Mouse (Mus musculus) megakaryocyte progenitor cell, adult 5-6 weeks (primary cell): ENCODE measurements around the gene Ate1. TPM values are rescaled to one million over a fixed set of nuclear protein-coding genes. Genes with fewer than 3 reads are reported as not detected.
A peak's percentile ranks its signal among the peaks of the same experiment; 100 is the strongest.
"Not testable (repeated sequence)": the region's sequence is repeated elsewhere in the genome, so short reads cannot be mapped to it uniquely, and the experiment has no call there.

ENCODE experiments used
- ATAC-seq: replicated peaks from 2 replicates; pipeline ENCODE4 v1.8.0; 2016; ENCODE audit warnings: mild to moderate bottlenecking, moderate TSS enrichment, inconsistent platforms; ENCODE audit not compliant: poor library complexity
- total RNA-seq, 2 experiments: library from RNA; stranded (forward) in 1 of 2; stranded (reverse) in 1 of 2; fragments of 157-497, 149-512 nt in 1 of 2; fragments of 200-1000 nt in 1 of 2; gene quantifications; 2 replicates each; pipeline versions ENCODE4 v1.2.3 to v1.2.4; 2015 to 2017

Ate1 gene
- total RNA-seq, 2 experiments from 2014 or later = 24.4 to 44.8 TPM

GRCm38 (mm10) chr7:130527306-130527705 lies 7.1 kb upstream of the Ate1 start:
- no peak for ATAC-seq

GRCm38 (mm10) chr7:130523451-130523850 lies 3.3 kb upstream of the Ate1 start:
- ATAC-seq = no peak

GRCm38 (mm10) chr7:130520812-130521422 lies 748 bp upstream of the Ate1 start:
- ATAC-seq = peak; percentile 49

DNA sequence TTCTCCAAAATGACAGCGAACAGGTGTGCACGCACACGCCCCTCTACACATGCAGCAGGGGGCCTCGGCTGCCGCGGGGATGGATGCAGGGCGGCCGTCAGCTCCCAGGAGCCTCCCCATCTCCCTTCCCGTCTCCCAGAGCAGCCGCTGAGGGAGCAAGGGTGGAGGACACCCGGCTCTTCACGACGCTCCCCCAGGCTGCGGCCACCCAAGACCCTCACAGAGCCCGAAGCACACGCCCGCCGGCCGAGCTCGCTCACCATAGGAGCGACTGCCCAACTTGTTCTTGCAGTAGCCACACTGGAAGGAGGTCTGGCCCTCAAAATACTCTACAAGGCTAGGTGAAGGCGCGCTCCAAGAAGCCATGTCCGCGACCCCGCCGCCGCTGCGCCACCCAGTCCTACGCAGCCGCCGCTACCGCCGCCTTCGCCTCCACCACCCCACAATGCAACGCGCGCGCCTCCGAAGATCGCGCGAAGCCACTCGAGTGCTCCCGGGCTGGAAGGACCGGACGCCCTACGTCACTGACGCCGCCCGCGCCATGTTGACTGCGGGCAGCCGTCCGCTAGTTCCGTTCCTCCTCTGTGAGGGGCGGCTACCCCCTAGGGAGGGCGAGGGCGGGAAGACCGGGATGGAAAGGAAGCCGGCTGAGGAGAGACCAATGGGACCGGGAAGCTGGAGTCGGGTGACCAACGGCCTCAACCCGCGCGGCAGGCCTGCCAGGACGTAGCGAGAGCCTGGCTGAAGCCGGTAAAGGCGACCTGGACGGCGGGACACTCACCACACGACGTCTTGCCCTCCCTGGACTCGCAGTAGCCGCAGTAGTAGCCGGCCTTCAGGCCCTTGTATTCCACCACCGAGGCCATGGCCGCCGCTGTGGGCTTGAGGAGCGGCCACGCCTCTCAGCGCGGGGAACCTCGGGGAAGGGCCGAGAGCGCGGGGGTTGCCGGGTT lies 797 bp downstream of the Ate1 start:
- peak; percentile 90 for ATAC-seq

- ATAC-seq = no peak
These were observed 1.7 kb downstream of the Ate1 start for GRCm38 (mm10) chr7:130518213-130519095.

DNA sequence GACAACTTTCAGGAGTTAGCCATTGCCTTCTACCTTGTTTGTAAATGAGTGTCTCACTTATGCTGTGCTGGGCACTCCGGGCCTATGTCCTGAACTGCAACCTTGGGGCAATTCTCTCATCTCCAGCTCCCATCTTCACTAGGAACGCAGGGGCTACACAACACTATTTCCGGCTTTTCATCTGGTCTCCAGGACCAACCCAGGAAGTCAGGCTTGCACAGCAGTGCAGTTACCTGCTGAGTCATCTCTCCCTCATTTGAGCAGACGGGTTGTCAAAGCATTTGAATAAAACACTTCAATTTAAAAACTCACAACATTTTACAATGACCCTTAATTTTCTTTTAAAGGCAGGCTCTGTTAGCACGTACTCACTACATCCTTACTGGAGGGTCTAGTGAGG lies 9.9 kb downstream of the Ate1 start:
- ATAC-seq = peak; percentile 55

GRCm38 (mm10) chr7:130503006-130503405 lies 17.2 kb downstream of the Ate1 start:
- ATAC-seq = no peak

DNA sequence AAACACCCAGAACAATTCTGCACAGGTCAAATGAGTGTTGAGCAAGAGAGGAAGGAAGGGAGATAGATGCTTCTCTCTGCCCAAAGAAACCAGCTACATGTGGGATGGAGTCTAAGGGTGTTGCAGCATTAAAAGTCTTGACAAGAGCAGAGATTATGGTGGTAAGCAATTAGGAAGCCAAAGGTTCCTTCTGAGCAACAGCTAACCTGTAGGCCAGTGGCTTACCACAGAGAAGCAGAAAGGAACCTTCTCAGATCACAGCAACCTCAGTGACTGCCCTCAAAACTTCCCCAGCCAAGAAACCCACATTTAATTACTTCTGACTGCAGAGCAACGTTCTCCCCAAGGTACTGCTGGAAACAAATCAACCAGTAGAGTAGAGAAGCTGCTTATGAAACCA lies 18.7 kb downstream of the Ate1 start:
- peak; percentile 58 for ATAC-seq

- no peak for ATAC-seq
These were observed 26.8 kb downstream of the Ate1 start for GRCm38 (mm10) chr7:130493346-130493745.

DNA sequence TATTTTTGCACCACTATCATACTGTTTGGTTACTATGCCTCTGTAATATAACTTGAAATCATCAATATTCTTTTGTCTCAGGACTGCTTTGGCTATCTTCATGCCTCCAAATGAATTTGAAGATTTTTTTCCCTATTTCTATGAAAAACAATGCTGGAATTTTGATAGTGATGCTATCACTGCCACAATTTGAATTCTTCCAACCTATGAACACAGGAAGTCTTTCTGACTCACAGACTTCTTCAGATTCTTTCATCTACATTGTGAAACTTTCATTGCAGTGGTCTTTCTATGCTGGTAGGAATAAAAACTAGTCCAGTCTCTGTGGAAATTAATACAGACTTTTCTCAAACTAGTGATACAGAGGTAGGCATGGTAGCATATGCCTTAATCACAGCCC lies 28.1 kb downstream of the Ate1 start:
- no peak for ATAC-seq

GRCm38 (mm10) chr7:130479003-130479402 lies 41.2 kb downstream of the Ate1 start:
- not testable (repeated sequence) for ATAC-seq

GRCm38 (mm10) chr7:130475970-130476369 lies 44.2 kb downstream of the Ate1 start:
- ATAC-seq = peak; percentile 94

GRCm38 (mm10) chr7:130473881-130474280 lies 46.3 kb downstream of the Ate1 start:
- ATAC-seq = peak; percentile 85

DNA sequence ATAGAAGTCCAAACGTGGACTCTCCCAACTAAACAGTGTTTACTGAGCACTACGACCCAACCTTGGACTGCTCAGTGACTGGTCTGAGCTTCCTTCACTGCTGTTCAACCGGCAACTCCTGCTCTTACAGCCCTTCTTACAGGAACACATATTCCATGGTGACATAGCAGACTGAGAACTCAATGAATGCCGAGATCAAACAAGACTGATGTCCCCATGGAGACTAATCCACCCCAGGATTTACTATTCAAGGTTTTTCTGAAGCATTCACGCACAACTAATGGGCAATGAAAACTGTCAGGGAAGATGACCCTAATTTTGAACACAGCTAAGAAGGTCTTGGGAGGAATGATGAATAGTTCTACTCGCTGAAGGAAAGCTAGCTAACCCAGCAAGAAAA lies 47.5 kb downstream of the Ate1 start:
- ATAC-seq = no peak

DNA sequence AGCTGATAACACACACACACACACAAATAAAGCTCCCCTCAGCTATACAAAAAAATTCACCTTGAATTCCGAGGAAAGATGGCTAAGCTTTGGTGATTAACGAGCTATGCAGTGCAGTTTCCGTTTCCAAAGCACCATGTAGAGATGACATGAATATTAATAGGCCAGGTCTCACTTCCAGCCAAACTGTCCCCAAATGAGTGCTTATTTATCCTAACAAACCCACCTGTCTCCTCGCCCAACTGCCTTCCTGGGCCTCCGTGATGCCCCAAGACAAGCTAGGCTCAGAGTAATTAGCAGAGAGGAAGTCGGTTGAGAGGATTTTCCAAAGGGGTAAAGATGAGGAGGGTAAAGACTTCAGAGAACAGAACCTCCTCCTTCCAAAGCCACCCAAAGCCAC lies 49.1 kb downstream of the Ate1 start:
- no peak for ATAC-seq

DNA sequence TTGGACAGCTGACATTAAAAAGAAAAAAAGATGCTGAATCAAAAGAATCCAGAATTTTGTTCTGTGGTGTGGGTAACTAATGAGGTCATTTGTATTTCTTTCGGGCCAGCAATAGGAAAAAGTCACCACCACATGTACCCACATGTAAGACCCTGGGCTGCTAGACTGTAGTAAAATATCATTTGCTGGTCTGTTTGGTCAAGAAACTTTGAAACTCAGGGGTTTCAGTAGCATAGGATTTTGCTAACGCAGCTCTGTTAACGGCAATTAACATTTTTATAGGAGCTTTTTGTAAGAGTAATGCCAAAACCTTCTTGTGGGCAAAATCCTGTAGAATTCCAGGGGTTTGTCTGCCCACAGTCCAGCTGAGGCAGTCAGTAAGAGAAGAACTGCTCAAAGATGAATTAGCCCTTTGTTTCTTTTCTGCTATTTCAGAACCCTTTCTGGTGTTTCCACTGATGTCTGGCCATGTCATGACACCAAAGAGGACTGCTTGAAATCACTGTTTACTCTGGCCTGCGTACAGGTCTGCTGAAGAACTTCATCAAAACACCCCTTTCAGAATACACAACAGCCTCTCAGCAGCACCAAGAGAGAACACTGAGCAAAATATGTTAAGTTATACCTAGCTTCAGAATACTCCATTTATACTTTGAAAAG lies 64.5 kb downstream of the Ate1 start:
- no peak for ATAC-seq

GRCm38 (mm10) chr7:130454226-130454625 lies 65.9 kb downstream of the Ate1 start:
- ATAC-seq = no peak

DNA sequence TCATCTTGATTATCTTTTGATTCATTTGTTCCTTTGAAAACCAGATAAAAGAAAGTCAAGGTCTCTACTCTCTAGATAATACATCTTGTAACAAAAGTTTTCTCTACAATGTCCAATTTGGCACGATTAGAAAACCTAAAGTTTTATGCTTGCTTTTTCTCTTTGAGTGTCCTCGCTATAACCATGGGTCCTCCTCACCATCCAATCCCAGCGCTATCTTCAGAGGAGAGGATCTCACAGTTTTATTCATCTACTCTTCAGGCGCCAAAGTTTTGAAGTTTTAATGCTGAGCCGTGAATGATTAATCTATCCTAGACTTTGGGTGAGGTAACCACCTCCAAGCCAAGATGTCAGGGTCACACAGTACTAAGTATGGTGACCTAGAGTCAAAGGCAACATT lies 84.4 kb downstream of the Ate1 start:
- no peak for ATAC-seq

GRCm38 (mm10) chr7:130432141-130432540 lies 88.0 kb downstream of the Ate1 start:
- no peak for ATAC-seq

GRCm38 (mm10) chr7:130426586-130426985 lies 93.6 kb downstream of the Ate1 start:
- ATAC-seq = no peak

DNA sequence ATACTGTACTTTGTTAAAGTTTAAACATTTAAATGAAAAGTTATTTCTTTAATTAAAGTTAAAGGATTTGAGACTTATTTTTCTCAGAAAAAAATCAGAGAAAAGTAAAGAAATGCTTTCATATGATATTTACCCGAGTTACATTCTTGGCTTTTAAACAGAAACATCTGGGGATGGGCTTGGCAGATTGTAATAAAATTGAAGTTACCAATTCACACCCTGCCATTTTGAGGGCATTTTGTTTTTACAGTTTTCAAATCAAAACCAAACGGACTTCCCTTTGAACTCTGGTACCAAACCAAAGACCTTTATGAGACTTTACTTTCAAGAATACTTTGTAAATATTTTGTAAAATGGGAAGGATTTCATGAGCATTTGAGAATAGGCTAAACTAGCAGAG lies 94.2 kb downstream of the Ate1 start:
- ATAC-seq = no peak
